In genomic region chr9:121298411-121299091, GRCm38 (mm10) we compare ENCODE assay signal across 8 mouse cellular contexts. TPM values are rescaled to one million over a fixed set of nuclear protein-coding genes. Genes with fewer than 3 reads are reported as not detected.
DNase-seq lines count a peak whose midpoint lies in the region; ATAC-seq and TF ChIP-seq lines count a peak whose summit lies in the region.

No protein-coding gene starts in this region.

- no peaks in the 10 kb centered on the region for H3K27me3 ChIP-seq in testis, adult 2 months (ENCODE audit: control insufficient read depth, insufficient read depth, low read length)
- H3K27me3 ChIP-seq in forebrain, postnatal 0 days (ENCODE audit: insufficient read depth, low read length), result no peaks in the 10 kb centered on the region
- H3K27me3 ChIP-seq in hindbrain, postnatal 0 days (ENCODE audit: insufficient read depth, low read length), result no peaks in the 10 kb centered on the region
- peaks cover 9% of the 10 kb centered on the region; the same call in 1 of the 2 replicates for H3K27me3 ChIP-seq in liver, postnatal 0 days (ENCODE audit: insufficient read depth, low read length)
- no peaks in the 10 kb centered on the region for H3K27me3 ChIP-seq in neural tube, embryonic 11.5 days (ENCODE audit: control insufficient read depth, insufficient read depth, low read length)

- H3K9me3 ChIP-seq in forebrain, postnatal 0 days (ENCODE audit: low read length), result no peaks in the 10 kb centered on the region
- H3K9me3 ChIP-seq in hindbrain, postnatal 0 days (ENCODE audit: low read length), result no peaks in the 10 kb centered on the region
- H3K9me3 ChIP-seq in liver, postnatal 0 days (ENCODE audit: low read length), result no peaks in the 10 kb centered on the region
- no peaks in the 10 kb centered on the region for H3K9me3 ChIP-seq in neural tube, embryonic 11.5 days (ENCODE audit: control insufficient read depth, low read length)

- H3K36me3 ChIP-seq in testis, adult 2 months (ENCODE audit: control insufficient read depth, insufficient read depth, low read length), result no peaks in the 10 kb centered on the region
- no peaks in the 10 kb centered on the region for H3K36me3 ChIP-seq in forebrain, postnatal 0 days (ENCODE audit: insufficient read depth)
- H3K36me3 ChIP-seq in hindbrain, postnatal 0 days (ENCODE audit: insufficient read depth, low read length), result no peaks in the 10 kb centered on the region
- H3K36me3 ChIP-seq in liver, postnatal 0 days (replicated peaks; ENCODE audit: insufficient read depth, low read length), result no peaks in the 10 kb centered on the region
- no peaks in the 10 kb centered on the region for H3K36me3 ChIP-seq in neural tube, embryonic 11.5 days (ENCODE audit: control insufficient read depth, insufficient read depth, low read length)

- no peak for TF ChIP-seq EP300 in liver, postnatal 0 days (IDR thresholded peaks at IDR 0.05; ENCODE audit: low read depth)

- peaks cover 13% of the 10 kb centered on the region for H3K4me1 ChIP-seq in testis, adult 2 months (ENCODE audit: control insufficient read depth, insufficient read depth, low read length)
- H3K4me1 ChIP-seq in forebrain, postnatal 0 days (ENCODE audit: insufficient read depth), result peaks cover 27% of the 10 kb centered on the region
- peaks cover 34% of the 10 kb centered on the region for H3K4me1 ChIP-seq in hindbrain, postnatal 0 days (ENCODE audit: insufficient read depth, low read length)
- H3K4me1 ChIP-seq in liver, postnatal 0 days (ENCODE audit: insufficient read depth), result peaks cover 41% of the 10 kb centered on the region
- H3K4me1 ChIP-seq in neural tube, embryonic 11.5 days (ENCODE audit: control insufficient read depth, insufficient read depth, low read length), result peaks cover 40% of the 10 kb centered on the region

- WGBS in forebrain, postnatal 0 days, result 20% methylated on average over 15 of the region's 15 CpGs
- WGBS in hindbrain, postnatal 0 days, result 6% methylated on average over 15 of the region's 15 CpGs
- 19% methylated on average over 15 of the region's 15 CpGs for WGBS in liver, postnatal 0 days (ENCODE audit: insufficient replicate concordance)
- 31% methylated on average over 15 of the region's 15 CpGs for WGBS in neural tube, embryonic 11.5 days

- H3K9ac ChIP-seq in forebrain, postnatal 0 days, result peak overlapping the region; percentile 88
- H3K9ac ChIP-seq in hindbrain, postnatal 0 days (replicated peaks; ENCODE audit: low read length), result peak overlapping the region; percentile 98
- H3K9ac ChIP-seq in liver, postnatal 0 days (replicated peaks), result peak overlapping the region; percentile 91
- peak overlapping the region; percentile 81 for H3K9ac ChIP-seq in neural tube, embryonic 11.5 days (ENCODE audit: low read length)

- no peak for TF ChIP-seq CTCF in testis, adult 2 months (IDR thresholded peaks at IDR 0.05; ENCODE audit: control insufficient read depth, insufficient read depth, insufficient replicate concordance, low read depth, low read length)
- no peak for TF ChIP-seq CTCF in forebrain, postnatal 0 days (IDR thresholded peaks at IDR 0.05; ENCODE audit: low read depth)
- no peak for TF ChIP-seq CTCF in hindbrain, postnatal 0 days (IDR thresholded peaks at IDR 0.05; ENCODE audit: low read depth)
- TF ChIP-seq CTCF in liver, postnatal 0 days (IDR thresholded peaks at IDR 0.05; ENCODE audit: low read depth), result no peak

- no peak for TF ChIP-seq POLR2A in testis, adult 2 months (IDR thresholded peaks at IDR 0.05; ENCODE audit: control insufficient read depth, low read depth, low read length)

- H3K4me2 ChIP-seq in forebrain, postnatal 0 days (ENCODE audit: low read depth), result peak overlapping the region; percentile 92
- peak overlapping the region; percentile 91 for H3K4me2 ChIP-seq in hindbrain, postnatal 0 days (ENCODE audit: low read depth, low read length)
- H3K4me2 ChIP-seq in liver, postnatal 0 days (ENCODE audit: low read depth, low read length), result peak overlapping the region; percentile 93
- peak overlapping the region; percentile 82 for H3K4me2 ChIP-seq in neural tube, embryonic 11.5 days (ENCODE audit: low read depth)

- no peak for ATAC-seq in forebrain, postnatal 0 days
- ATAC-seq in hindbrain, postnatal 0 days, result no peak
- no peak for ATAC-seq in liver, postnatal 0 days
- no peak for ATAC-seq in neural tube, embryonic 11.5 days (ENCODE audit: insufficient read depth, low FRiP score, low TSS enrichment)

- no peak overlapping the region for H3K27ac ChIP-seq in testis, adult 2 months (ENCODE audit: control insufficient read depth, insufficient read depth, low read depth, low read length)
- 0 out of 2 replicates have a peak overlapping the region, but pooled peaks have one; percentile 67 for H3K27ac ChIP-seq in forebrain, postnatal 0 days (ENCODE audit: low read depth, low read length)
- H3K27ac ChIP-seq in hindbrain, postnatal 0 days, result peak overlapping the region; percentile 78; the same call in 1 of the 2 replicates
- H3K27ac ChIP-seq in liver, postnatal 0 days (ENCODE audit: low read depth), result peak overlapping the region; percentile 86
- H3K27ac ChIP-seq in neural tube, embryonic 11.5 days (ENCODE audit: low read depth, low read length), result no peak overlapping the region

- no peak for DNase-seq in testis, postnatal 10 days (ENCODE audit: low spot score)
- no peak for DNase-seq in forebrain, postnatal 0 days
- no peak for DNase-seq in hindbrain, postnatal 0 days (ENCODE audit: low spot score)
- DNase-seq in liver, postnatal 0 days, result peak; percentile 53
- no peak for DNase-seq in neural tube, embryonic 11.5 days (ENCODE audit: low spot score)
- DNase-seq in layer of hippocampus, adult 11-12 months (ENCODE audit: low spot score), result no peak
- DNase-seq in yolk sac, embryonic 10.5 days (ENCODE audit: low spot score), result no peak

- peak overlapping the region; percentile 21 for H3K4me3 ChIP-seq in testis, adult 2 months (ENCODE audit: control insufficient read depth, low read depth, low read length)
- H3K4me3 ChIP-seq in forebrain, postnatal 0 days (ENCODE audit: low read depth, low read length), result peak overlapping the region; percentile 91
- H3K4me3 ChIP-seq in hindbrain, postnatal 0 days (ENCODE audit: low read length), result peak overlapping the region; percentile 92
- peak overlapping the region; percentile 82 for H3K4me3 ChIP-seq in liver, postnatal 0 days (ENCODE audit: low read depth, low read length)
- peak overlapping the region; percentile 56 for H3K4me3 ChIP-seq in neural tube, embryonic 11.5 days (ENCODE audit: low read depth, low read length)

RNA-seq across cellular contexts. Expression of gene Trak1, which starts 1.2 kb away (rescaled TPM):
- polyA plus RNA-seq in testis, adult 2 months (2012; rRNA removed), result 22.2 and 23.1 TPM in 2 replicates
- total RNA-seq in forebrain, postnatal 0 days (2014; rRNA removed), result 115 and 116 TPM in 2 replicates
- polyA plus RNA-seq in forebrain, postnatal 0 days (2015; fragmentation: Nextera tagmentation; extraction: Ambion mirVana), result 46.2 and 61.8 TPM in 2 replicates
- total RNA-seq in hindbrain, postnatal 0 days (2014; rRNA removed), result 129 and 170 TPM in 2 replicates
- polyA plus RNA-seq in hindbrain, postnatal 0 days (2015; fragmentation: Nextera tagmentation; extraction: Ambion mirVana), result 55.7 and 57.8 TPM in 2 replicates
- polyA plus RNA-seq in liver, postnatal 0 days (2015; fragmentation: Nextera tagmentation; extraction: Ambion mirVana), result 4.9 and 5.1 TPM in 2 replicates
- polyA plus RNA-seq in neural tube, embryonic 11.5 days (2014; fragmentation: Nextera tagmentation; extraction: Ambion mirVana), result 26.4 and 29.8 TPM in 2 replicates

RNA-seq across cellular contexts. Expression of gene Ulk4, which starts 21.6 kb away (rescaled TPM):
- polyA plus RNA-seq in testis, adult 2 months (2012; rRNA removed), result 291 and 327 TPM in 2 replicates
- 5.5 and 13.3 TPM in 2 replicates for total RNA-seq in forebrain, postnatal 0 days (2014; rRNA removed)
- polyA plus RNA-seq in forebrain, postnatal 0 days (2015; fragmentation: Nextera tagmentation; extraction: Ambion mirVana), result 104 and 105 TPM in 2 replicates
- 8.9 and 20.0 TPM in 2 replicates for total RNA-seq in hindbrain, postnatal 0 days (2014; rRNA removed)
- polyA plus RNA-seq in hindbrain, postnatal 0 days (2015; fragmentation: Nextera tagmentation; extraction: Ambion mirVana), result 76.3 and 80.8 TPM in 2 replicates
- polyA plus RNA-seq in liver, postnatal 0 days (2015; fragmentation: Nextera tagmentation; extraction: Ambion mirVana), result 23.2 and 25.4 TPM in 2 replicates
- polyA plus RNA-seq in neural tube, embryonic 11.5 days (2014; fragmentation: Nextera tagmentation; extraction: Ambion mirVana), result 133 and 153 TPM in 2 replicates

Comparison
In these comparisons a context has a peak if more than half of its experiments do, and no peak if none do; other contexts are left out.
1. H3K27ac ChIP-seq: peak in forebrain, postnatal 0 days (single experiment), hindbrain, postnatal 0 days (single experiment) and liver, postnatal 0 days (single experiment); none in testis, adult 2 months (single experiment) and neural tube, embryonic 11.5 days (single experiment).
2. H3K4me3 ChIP-seq: peak in every context shown above with its lines; median percentile 92 in hindbrain, postnatal 0 days; 91 in forebrain, postnatal 0 days; 82 in liver, postnatal 0 days; 56 in neural tube, embryonic 11.5 days; 21 in testis, adult 2 months.
3. Peak in every context shown above with its lines, with median percentiles within 50 percentile points of each other: H3K4me2 ChIP-seq and H3K9ac ChIP-seq.